Mouse (Mus musculus) MEL-GATA-1-ER (cell line): ENCODE data around the gene Akr1e1.
"Not testable (repeated sequence)": the region's sequence is repeated elsewhere in the genome, so short reads cannot be mapped to it uniquely, and the experiment has no call there.

Experiments
- DNase-seq: peaks from one replicate; pipeline ENCODE4 v3.0.0-alpha.2; 2012; ENCODE audit warnings: low read depth; ENCODE audit errors: extremely low read depth

Gene Akr1e1

DNA sequence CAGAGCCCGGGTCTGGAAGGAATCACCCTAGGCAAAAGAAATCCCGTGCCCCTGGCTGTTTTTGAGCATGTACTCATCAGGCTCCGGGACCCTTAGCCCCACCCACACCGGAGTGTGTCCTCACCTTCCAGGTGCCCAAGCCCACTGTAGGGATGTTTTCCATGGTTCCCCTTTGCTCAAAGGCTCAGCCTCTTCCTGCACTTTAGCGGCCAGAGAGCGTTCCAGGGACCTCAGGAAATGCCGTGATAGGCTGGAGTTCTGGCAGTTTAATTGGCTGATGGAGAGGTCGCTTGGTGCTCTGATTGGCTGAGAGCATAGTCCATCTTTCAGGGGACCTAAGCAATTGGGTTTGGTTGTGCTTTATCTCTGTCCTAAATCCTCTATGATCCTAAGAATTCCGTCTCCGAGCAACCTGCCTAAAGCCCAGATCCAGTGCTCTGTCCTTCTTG, at the start of gene Akr1e1:
TSS of gene Akr1e1 (minus strand) at position 214 of the 449 bp plus-strand sequence.
- peak; percentile 97 for DNase-seq

DNA sequence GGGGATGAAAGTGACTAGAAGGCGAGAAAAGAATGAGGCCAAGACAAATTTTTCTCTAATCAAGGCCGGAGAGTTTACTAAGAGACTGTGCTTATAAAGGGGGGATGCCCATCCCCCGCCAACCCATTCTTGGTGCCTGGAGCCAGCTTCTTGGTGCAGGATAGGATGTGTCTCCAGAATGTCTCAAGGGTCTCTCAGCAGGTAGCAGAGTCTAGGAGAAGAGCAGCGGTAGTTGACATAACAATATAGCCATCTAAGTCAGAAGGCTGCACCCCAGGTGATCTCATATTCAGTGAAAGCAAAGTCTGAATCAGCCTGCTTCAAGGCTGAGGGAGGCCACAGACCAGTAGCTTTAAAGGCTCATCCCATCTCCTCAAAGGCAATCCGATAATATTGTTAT, 49.4 kb upstream of the Akr1e1 start:
- DNase-seq: no peak

DNA sequence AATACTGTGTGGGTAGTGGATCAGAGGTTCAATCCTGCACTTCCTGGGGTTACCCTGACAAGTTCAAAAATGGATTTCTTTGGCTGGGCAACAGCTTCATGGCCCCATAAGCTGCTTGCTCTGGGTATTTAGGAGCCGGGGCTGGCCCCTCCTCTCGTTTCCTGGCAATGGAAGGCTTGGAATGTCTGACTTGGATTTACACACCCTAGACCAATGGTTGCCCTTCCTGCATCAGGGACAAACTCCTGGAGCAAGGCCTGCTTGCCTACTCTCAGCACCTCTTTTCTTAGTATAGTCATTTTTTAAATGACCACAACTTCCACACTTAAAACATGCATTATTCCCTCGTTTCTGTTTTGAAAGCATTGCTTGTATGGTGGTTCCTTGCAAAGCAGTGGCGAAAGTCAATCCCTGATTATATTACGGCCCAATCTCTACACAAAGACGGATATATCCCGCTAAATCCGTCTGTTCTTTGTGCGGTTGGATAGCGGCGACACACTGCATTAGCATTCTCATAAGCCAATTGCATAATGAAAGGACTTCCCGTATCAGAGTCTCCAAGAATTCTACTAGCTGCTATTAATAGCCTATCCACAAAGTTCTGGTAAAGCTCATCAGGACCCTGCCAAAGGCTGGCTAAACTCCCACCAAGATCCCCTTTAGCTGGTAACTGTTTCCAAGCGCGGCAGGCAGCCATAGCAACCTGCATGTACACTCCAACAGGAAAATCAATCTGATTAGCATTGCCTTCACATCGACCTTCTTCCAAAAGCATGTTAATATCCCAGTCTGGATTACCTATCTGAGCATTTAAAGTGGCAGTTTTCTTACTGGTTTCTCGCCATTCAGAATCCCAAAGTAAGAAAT, 47.5 kb upstream of the Akr1e1 start:
- DNase-seq: no peak

DNA sequence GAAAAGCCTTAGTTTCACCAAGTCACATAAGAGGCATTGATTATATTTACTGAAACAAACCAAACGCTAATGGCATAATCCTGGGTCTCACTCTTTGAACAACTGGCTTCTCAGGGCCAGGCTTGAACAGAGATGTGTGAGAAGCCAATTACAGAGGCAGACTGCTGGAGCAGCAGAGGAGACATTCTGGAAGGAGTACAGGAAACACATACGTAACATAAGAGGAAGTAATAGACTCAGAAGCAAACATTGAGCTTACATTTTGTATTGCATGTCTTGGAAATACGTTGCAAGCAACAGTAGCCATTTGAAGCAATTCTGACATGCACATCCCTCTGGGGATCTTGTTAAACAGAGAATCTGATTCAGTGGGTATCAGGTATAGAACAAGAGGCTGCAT, 41.2 kb upstream of the Akr1e1 start:
- DNase-seq: no peak

DNA sequence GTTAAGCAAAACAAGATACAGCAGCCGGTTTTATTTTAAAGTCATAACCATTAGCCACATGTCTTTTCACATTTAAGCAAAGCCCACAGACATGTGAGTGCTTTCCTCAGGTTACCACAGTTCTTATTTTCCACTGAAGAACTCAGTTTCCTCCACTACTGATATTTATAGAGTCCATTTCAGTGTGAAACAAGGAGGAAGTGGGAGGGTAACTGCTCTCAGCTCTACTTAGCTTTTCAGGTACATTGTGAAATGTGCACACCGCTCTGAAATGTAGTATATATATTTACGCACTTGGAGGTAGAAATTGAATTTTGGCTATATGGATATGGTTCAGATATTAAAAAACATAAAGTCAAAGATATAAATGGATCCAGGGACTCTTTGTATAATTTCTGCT, 36.3 kb upstream of the Akr1e1 start:
- DNase-seq: no peak

DNA sequence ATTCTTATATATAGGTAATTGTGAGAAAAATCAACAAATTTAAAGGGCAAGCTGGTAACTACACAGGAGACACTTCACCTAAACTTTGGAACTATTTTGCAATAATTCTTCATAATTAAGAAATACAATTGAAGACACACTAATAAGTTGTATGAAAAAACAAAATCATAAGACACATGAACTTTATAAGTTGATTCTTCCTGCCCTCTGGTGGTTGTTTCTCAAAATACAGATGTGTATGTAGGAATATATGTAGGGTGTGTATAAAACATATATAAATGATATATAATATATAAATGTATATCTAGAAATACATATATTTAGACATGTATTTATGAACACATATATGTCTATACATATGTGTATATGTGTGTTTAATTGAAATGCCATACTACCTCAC, 1.9 kb upstream of the Akr1e1 start:
- peak; percentile 47 for DNase-seq

DNA sequence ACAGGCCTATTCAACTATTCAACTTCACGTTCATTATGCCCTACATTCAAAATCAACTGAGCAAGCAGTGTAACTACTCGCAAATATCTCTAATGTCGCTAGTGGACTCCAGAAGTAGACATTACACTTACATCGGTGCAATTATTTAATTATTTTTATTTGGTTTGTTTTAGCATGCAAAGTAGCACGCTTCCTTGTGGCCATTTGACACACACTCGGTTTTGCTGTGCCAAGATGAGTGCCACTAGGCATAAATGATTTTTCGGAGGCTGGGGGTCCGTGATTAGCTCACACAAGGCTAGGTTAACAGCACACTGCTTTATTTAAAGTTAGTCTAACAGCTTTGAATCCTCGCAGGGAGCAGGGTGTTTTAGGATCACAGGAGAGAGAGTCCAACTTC, 444 bp downstream of the Akr1e1 start:
- peak; percentile 24 for DNase-seq

DNA sequence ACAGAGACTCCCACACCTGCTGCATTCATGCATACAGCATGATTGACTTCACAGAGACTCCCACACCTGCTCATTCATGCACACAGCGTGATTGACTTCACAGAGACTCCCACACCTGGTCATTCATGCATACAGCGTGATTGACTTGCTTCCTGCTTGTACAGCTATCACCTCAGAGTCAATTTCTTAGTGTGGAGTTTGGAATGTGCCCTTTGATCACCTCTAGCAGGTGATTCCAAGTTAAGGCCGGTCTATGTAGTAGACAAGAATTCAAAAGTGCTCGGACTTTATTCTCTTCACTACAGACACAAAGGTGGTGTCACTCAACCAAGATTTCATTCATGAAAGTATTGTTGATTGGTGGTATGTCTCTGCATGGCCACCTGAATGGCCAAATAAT, 2.2 kb downstream of the Akr1e1 start:
- no peak for DNase-seq

DNA sequence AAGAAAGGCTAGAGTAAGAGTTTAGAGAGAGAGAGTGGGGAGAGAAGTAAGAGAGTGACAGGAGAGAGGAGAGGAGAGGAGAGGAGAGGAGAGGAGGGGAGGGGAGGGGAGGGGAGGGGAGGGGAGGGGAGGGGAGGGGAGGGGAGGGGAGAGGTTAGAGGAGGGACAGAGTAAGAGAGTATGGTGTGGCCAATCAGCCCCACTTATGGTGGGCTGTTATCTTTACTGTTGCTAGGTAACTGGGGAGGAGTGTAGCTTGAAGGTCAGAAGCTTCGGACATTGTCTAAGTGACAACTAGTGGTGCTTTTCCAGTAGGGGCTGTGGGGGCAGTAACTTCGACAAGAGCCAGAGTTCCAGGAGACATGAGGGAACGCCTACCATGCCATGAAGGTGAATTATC, 5.5 kb downstream of the Akr1e1 start:
- DNase-seq: not testable (repeated sequence)

DNA sequence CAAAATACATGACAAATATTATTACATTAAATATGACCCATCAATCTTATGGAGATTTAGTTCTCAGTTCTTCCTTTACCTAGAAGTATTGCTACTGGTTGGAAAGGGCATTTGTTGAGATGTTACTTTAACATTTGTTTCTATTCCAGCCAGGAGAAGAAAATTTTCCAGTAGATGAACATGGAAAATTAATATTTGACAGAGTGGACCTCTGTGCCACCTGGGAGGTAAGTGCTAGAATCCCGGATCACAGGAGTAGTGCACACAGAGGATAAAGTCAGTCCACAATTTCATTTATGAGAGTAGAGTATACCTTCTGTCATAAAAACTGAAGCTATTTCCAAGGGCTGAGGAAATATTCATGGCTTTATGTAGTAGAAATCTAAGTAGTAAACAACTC, 32.1 kb downstream of the Akr1e1 start:
- DNase-seq: no peak

DNA sequence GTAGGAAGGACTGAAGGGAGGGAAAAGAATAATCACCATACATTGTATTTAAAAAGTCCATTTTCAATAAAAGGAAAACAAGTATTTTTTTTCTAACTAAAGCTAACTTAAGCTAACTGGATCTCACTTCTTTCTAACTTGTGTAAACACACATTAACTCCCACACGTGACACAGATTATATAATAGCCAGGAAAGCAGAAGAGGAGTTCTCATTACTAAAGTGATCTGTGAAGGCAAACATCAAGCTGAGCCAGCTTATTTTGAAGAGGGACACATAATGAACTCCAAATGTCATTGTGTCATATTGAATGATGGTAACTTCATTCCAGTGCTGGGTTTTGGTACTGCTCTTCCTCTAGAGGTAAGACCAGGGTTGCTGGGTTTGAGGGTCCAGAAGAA, 35.1 kb downstream of the Akr1e1 start, which contains the start of gene Akr1c21:
TSS of gene Akr1c21 (plus strand) at position 205 of the 400 bp plus-strand sequence.
- no peak for DNase-seq

DNA sequence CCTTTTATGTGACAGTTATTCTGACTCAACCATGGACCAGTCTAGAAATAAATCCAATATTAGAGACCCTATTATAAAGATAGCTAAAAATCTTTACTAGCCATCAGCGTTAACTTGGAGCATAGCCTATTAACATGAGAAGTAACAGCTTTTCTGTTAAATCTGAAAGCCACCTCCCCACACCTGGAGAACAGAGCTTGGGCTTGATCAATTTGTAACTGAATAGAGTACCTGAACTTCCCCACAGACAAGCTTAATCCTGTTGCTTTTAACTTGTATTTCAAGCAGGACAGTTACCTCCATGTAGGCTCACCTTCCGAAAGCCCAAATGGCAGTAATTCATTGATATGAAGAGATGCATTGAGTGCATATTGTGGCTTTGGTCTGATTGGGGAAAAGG, 43.0 kb downstream of the Akr1e1 start:
- DNase-seq: no peak

DNA sequence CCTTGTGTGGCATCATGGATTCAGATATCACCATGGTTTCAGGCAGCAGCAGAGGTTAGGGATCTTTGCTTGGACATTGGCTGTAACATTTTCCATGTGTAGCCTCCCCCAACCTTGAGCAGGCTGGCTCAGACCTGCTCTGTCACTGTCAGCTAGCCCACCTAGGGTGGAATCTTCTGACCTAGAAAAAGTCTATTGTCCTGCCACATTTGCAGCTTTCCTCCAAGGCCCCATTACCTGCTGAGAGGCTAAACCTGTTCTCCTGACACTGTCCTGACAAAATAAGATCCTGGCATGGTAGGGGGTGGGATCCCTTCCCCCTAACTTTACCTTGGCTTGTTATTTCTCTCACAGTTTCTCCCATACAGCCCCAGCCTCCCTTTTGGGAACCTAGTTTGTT, 48.5 kb downstream of the Akr1e1 start:
- DNase-seq: no peak

DNA sequence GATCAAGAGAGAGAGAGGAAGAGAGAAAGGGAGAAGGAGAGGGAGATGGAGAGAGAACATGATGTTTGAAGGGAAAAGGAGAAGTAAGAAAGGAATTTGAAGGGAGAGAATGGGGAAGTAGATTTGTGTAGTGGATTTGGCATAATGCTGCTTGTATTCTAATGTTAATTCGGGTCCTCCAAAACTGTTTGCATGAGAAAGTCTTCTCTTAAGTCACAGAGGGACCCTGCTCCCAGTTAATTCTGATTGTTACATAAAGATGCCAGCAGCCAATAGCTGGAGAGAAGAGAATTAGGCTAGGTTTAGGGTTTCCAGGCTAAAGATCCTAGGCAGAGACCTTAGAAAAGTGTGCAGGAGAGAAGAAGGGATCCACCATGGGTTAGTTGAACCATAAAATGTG, 49.8 kb downstream of the Akr1e1 start:
- peak; percentile 26 for DNase-seq
